Mouse (Mus musculus) lung, postnatal 4 days (tissue): ENCODE measurements at regions not wholly inside any gene's neighbourhood (a gene's known extent, or its start where the extent isn't known, plus 50 kb on each side); places are given as distances from the start of the nearest gene placed in this dataset.

Experiments
- DNase-seq, 2 experiments: peaks; one replicate each; pipeline ENCODE4 v3.0.0; 2021

DNA sequence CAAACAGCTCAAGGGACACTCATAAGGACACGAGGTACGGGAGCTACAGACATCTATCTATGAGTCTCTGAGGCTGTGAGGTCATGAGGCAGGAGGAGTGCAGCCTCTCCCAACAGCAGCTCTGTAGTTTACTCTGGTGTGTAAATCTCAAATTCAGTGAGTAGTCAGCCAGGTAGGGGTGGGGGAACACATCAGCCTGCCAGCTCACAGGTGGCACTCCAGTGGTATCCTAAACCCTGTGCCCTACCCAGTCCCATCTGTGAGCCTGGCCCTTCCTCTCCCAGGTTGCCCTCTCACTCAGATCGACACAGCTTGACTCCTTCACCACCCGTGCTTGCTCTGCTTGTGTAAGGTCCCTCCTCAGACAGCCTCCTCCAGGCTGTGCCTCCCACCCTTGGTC lies 202.2 kb downstream of the Sipa1l2 start:
- DNase-seq = no peak

DNA sequence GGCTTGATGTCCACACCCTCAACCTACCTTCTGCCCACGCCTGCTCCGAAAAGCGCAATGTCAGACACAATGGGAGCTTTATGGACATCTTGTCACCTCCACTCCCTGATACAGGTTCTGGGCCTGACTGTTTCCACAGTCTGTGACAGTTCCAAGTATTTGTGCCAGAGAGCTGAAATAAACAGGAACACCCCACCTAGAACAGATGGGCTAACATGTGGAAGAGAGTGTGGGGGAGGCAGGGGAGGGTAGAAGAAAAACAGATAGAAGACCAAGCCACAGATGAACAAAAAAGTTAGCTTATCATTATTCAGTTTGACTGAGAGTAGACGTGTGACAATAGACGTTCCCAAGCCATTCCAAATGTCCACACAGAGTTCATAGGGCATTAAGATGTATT lies 204.6 kb downstream of the Sipa1l2 start:
- no peak for DNase-seq

DNA sequence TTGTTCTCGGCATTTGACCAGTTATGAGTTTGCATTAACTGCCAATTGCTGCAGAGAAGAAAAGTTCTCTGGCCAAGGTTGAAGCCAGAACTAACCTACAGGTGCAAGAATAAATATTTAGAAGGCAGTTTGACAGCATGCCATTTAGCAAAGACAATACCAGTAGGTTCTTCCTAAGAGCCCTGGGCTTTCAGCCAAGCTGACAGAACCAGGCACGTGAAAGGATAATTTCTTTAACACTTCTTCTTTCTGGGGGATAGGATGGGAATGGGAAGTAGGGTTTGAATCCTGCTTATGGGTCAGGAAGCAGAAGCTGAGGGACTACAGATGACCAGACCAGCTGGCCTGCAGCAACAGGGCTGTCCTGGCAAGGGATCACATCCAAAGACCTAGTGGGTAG lies 210.2 kb downstream of the Sipa1l2 start:
- DNase-seq = no peak

GRCm38 (mm10) chr8:125357759-125358158 lies 211.8 kb downstream of the Sipa1l2 start:
- DNase-seq = no peak

- no peak for DNase-seq
Measured at GRCm38 (mm10) chr8:125355059-125355509, 214.5 kb downstream of the Sipa1l2 start.

DNA sequence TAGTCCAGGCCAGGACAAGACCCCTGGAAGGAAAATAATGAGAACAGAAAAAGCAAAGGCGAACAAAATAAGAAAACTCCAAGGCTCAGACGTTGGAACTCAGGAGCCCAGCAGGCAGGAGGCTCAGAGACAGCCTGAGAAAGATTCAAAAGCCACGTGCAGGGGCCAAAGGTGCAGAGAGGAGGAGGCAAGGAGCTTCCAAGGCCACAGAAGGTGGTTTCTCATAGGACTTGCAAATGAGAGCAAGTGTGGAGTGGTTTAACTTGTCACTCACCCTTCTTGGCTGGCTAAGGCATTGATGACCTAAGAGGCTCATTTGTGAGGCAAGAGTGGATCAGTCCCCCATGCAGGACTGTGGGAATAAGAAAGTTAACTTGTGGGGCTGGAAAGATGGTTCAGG lies 217.3 kb downstream of the Sipa1l2 start:
- no peak for DNase-seq

GRCm38 (mm10) chr8:125351486-125352032 lies 218.0 kb downstream of the Sipa1l2 start:
- DNase-seq = no peak

GRCm38 (mm10) chr8:125349290-125350025 lies 220.2 kb downstream of the Sipa1l2 start:
- DNase-seq = peak; percentile 78 to 87

GRCm38 (mm10) chr8:125346182-125346581 lies 223.4 kb downstream of the Sipa1l2 start:
- no peak for DNase-seq

DNA sequence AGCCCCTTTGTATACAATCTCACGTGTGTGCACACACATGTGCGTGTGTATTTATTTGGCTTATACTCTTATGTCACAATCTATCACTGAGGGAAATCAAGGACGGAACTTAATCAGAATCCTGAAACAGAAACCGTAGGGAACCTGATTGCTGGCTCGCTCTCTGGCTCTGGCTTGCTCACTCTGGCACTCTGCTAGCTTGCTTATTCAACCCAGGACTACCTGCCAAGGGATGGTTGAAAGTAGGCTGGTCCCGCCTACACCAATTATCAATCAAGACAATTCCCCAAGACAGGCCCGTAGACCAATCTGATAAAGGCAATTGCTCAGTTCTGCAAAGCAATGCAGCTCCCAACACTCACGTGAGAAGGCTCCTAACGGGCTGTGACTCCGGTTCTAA lies 224.0 kb downstream of the Sipa1l2 start:
- no peak for DNase-seq

- DNase-seq = no peak
Measured at GRCm38 (mm10) chr8:125343867-125344266, 225.7 kb downstream of the Sipa1l2 start.

GRCm38 (mm10) chr8:125342521-125342920 lies 227.1 kb downstream of the Sipa1l2 start:
- no peak for DNase-seq

GRCm38 (mm10) chr8:125341606-125342005 lies 228.0 kb downstream of the Sipa1l2 start:
- DNase-seq = no peak

- peak; percentile 47 to 52 for DNase-seq
Measured at GRCm38 (mm10) chr8:125338222-125338621, 231.4 kb downstream of the Sipa1l2 start.

DNA sequence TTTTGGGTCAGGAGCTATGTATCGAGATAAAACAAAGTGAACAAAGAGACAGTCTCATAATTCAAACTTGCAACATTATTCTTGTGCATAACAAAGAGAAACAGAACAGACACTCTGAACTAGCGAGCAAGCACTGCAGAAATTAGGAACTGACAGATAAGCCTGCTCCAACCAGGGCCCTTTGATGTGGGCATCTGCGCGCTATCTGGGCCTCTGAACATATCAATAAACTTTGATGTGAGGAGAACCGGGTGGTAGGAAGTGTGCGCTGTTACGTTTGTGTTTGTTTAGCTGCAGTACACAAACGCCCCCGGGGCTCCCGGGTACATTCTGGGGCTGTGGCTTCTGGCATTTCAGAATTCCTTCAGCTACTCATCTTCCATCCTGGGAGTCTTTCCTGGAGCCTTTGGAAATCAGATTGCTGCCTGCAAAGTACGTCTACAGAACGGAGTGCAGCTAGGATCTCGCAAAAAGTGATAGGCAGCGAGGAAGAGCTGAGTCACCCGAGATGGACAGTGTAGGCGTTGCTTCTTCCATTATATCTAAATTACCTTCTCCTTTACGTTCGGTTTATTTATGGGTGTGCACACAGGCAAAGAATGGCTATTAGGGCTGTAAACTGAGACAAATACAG lies 232.0 kb downstream of the Sipa1l2 start:
- peak; percentile 24 to 56 for DNase-seq

DNA sequence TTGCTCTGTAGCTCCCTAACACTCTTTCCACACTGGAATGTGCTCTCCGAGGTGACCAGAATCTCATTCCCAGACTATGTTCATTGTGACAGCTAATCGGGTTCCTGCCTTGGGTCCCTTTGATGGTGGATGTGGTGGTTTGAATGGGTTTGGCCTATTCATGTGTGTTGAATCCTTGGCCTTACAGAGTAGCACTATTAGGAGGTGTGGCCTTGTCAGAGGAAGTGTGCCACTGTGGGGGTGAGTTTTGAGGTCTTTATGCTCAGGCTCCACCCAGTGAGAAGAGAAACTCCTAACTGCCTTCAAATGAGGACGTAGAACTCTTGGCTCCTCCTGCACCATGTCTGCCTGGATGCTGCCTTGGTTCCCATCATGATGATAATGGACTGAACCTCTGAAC lies 232.8 kb downstream of the Sipa1l2 start:
- DNase-seq = no peak

DNA sequence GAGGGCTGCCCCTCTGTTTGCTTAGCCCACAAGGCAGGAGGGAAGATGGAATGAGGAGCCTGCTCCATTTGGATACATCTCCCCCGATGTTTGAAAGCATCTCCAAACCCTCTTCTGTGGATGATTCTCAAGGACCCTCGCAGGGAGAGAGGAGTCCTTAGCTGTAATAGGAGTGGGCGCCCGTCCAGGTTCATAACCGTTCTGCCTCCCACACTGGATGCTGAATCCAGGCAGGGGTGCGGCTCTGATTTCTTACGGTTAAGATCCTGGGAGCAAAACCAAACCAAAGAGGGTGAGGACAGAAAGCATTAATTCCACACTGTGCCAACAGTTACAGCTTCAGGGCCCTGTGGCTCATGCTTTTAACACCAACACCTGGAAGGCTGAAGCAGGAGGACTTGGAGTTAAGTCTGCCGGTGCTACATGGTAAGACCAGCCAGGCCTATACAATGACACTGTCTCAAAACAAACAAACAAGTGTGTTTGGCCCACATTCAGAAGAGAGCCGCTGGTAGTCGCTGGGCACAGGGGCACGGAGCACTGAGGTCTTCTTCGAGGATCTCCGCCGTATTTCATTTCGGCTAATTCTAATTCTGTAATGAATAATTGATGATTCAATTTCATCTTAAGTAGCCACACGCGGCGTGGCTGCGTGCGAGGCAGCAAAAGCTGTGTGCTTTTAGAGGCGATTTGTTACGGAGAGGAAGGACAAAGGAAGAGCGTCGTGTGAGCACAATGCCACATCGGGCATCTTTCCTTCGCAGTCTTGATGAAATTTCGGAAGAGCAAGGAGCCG lies 233.8 kb downstream of the Sipa1l2 start:
- no peak for DNase-seq

- no peak for DNase-seq
Measured at GRCm38 (mm10) chr8:125335171-125335570, 234.4 kb downstream of the Sipa1l2 start.

GRCm38 (mm10) chr8:125330638-125331037 lies 239.0 kb downstream of the Sipa1l2 start:
- DNase-seq = no peak

DNA sequence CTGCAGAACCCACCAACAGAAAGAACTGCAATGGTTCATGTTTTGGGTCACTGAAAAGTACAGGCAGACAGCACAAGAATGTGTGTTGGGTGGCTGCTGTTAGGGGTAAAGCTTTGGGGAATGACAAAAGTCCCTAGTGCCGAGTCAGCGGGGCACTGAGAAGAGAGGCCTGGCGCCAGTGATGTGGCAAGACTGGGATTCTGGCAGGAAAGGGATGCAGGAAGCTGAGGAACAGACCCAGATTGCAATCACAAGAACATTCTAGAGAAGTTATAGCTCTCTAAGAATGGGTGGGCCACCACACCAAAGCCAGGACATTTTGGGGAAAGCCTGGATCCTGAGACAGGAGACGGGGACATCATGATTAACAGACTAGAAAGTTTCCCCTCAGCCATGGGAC lies 241.0 kb downstream of the Sipa1l2 start:
- DNase-seq = peak; percentile 54 to 83

GRCm38 (mm10) chr8:125327551-125328262 lies 241.9 kb downstream of the Sipa1l2 start:
- DNase-seq = peak; percentile 15 to 45

DNA sequence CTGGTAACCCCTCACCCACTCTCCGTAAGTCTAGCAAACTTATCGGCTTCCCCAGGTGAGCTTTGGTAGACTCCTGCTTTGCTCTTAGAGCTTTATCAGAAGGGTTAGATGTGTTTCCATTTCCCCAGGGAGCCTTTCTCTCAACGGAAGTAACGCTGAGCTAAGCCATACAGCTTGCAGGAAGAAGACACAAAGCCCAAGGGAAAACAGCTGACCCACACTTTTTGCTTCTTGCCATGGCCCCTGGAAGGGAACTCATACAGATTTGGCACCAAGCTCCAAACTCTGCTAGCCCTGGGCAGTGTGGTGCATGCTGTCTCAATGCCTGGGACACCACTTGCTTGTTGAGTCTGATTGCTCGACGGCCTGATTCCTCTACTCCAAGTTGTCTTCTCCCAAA lies 242.6 kb downstream of the Sipa1l2 start:
- no peak for DNase-seq

- DNase-seq = no peak
Measured at GRCm38 (mm10) chr8:125325736-125326135, 243.9 kb downstream of the Sipa1l2 start.
